Mouse (Mus musculus): ENCODE measurements at regions not wholly inside any gene's neighbourhood (a gene's known extent, or its start where the extent isn't known, plus 50 kb on each side); places are given as distances from the start of the nearest gene placed in this dataset. TPM values are rescaled to one million over a fixed set of nuclear protein-coding genes. Genes with fewer than 3 reads are reported as not detected.

GRCm38 (mm10) chr10:60892730-60893129, 61.3 kb upstream of the Unc5b start:
- intact Hi-C loops (cut with DNase I): no loop called here
- no peak for DNase-seq

DNA sequence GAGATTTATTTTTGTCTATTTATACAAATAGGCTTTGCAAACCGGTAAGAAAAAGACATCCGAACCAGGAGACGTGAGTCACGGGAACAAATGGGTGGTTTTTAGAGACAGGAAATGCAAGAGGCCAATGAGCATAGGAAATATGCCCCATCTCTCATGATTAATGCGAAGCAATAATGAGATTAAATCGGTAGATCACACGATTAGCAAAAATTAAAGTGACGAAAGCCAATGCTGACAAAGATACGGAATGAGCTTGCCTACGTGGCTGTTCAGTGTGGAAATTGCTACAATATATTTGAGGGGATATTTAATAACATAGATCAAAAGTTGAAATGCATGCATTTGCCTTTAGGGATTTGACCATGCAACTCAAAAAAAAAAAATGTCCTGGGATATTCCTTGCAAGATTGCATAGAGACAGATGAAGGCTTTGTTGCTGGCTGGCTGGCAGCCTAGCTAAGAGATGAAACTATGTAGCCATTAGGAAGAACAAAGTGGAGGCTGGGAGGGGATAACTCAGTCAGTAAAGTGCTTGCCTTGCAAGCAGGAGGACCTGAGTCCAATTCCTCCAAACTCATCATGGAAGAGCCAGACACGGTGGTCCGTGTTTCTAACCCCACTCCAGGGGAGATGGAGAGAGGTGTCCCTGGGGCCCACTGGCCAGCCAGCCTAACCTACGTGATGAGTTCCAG, 60.2 kb upstream of the Unc5b start:
- intact Hi-C loops (cut with DNase I): no loop called here

GRCm38 (mm10) chr10:60889792-60890191, 58.4 kb upstream of the Unc5b start:
- peak; percentile 18 for DNase-seq
- intact Hi-C loops (cut with DNase I): no loop called here

More for the DNA sequence above, 60.2 kb upstream of the Unc5b start:
- DNase-seq: no peak

DNA sequence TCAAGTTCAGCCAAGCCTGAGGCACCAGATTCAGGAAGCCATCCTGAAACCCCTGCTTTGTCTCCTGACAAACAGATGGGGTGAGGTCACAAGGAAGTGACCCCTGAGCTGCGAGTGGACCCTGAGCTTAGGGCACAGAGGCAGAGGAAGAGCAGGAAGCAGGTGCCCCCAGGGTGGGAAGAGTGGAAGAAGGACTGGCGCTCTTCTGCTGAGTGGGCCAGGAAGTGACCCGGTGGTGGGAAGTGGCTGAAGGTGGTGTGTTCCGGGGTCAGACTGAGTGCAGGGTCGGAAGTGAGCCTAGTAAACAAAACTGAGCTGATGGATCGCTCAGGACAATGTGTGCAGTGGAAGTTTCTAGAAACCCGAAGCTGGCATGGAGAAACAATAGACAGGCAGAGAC, 57.2 kb upstream of the Unc5b start:
- intact Hi-C loops (cut with DNase I): no loop called here
- no peak for DNase-seq

GRCm38 (mm10) chr10:60885348-60886275, 54.2 kb upstream of the Unc5b start:
- intact Hi-C loops (cut with DNase I): no loop called here
- no peak for DNase-seq

DNA sequence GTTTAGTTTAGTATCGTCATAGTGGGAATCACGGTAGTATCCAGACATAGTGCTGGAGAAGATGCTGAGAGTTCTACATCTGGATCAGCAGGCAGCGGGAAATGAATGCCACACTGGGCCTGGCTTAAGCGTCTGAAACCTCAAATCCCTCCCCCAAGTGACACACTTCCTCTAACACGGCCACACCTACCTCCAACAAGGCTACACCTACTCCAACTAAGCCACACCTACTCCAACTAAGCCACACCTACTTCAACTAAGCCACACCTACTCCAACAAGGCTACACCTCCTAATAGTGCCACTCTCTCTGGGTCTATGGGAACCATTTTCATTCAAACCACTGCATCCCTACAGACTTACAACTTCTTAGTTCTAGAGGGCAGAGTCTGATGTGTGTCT, 53.4 kb upstream of the Unc5b start:
- no peak for DNase-seq
- intact Hi-C loops (cut with DNase I): no loop called here

Small RNA genes in the stretch of these regions (microRNA-seq; reads per million reads assigned to microRNA genes)
- gene Mir466j (not detected), gene Mir6408 (not detected)
